ENCODE assay signal across 18 mouse cellular contexts in genomic region chr4:65907660-65908059, GRCm38 (mm10).
DNase-seq lines count a peak whose midpoint lies in the region; ATAC-seq and TF ChIP-seq lines count a peak whose summit lies in the region.
"Had no signal": no experiment of that assay in that cellular context is flagged by ENCODE, and none has a peak within 500 bp of the region (broad histone marks: within the 10 kb centered on the region; RNA-seq: fewer than 3 reads in every experiment).

No protein-coding gene starts in this region.

- 29% methylated on average over 7 of the region's 7 CpGs for WGBS in forebrain, embryonic 12.5 days
- 67% methylated on average over 7 of the region's 7 CpGs for WGBS in forebrain, embryonic 10.5 days
- 58% methylated on average over 7 of the region's 7 CpGs for WGBS in lung, embryonic 14.5 days
- WGBS in lung, adult 2 months = 53% methylated on average over 7 of the region's 7 CpGs
- 74% methylated on average over 7 of the region's 7 CpGs for whole genome bisulfite sequencing in heart, adult 2 months

- no peaks in the 10 kb centered on the region for H3K9me3 ChIP-seq in forebrain, embryonic 12.5 days
- no peaks in the 10 kb centered on the region for H3K9me3 ChIP-seq in forebrain, embryonic 10.5 days
- no peaks in the 10 kb centered on the region for H3K9me3 ChIP-seq in lung, embryonic 14.5 days (ENCODE audit: low read depth, low read length)
- H3K9me3 ChIP-seq: hindbrain, embryonic 12.5 days; liver, embryonic 15.5 days; midbrain, embryonic 10.5 days had no signal

- peaks cover 10% of the 10 kb centered on the region for H3K4me1 ChIP-seq in forebrain, embryonic 12.5 days
- peaks cover 20% of the 10 kb centered on the region for H3K4me1 ChIP-seq in forebrain, embryonic 10.5 days
- H3K4me1 ChIP-seq in lung, embryonic 14.5 days (ENCODE audit: insufficient read depth) = no peaks in the 10 kb centered on the region
- no peaks in the 10 kb centered on the region for H3K4me1 ChIP-seq in lung, adult 2 months (ENCODE audit: control insufficient read depth, insufficient read depth, low read length)
- no peaks in the 10 kb centered on the region for H3K4me1 ChIP-seq in heart, adult 2 months (ENCODE audit: control insufficient read depth, insufficient read depth, low read length)
- H3K4me1 ChIP-seq: liver, embryonic 15.5 days had no signal

- H3K27me3 ChIP-seq in forebrain, embryonic 12.5 days = no peaks in the 10 kb centered on the region
- H3K27me3 ChIP-seq in forebrain, embryonic 10.5 days (ENCODE audit: poor library complexity, severe bottlenecking) = no peaks in the 10 kb centered on the region
- no peaks in the 10 kb centered on the region for H3K27me3 ChIP-seq in lung, embryonic 14.5 days (ENCODE audit: insufficient read depth, low read length)
- H3K27me3 ChIP-seq in heart, adult 2 months (ENCODE audit: control insufficient read depth, insufficient read depth, low read length) = no peaks in the 10 kb centered on the region
- H3K27me3 ChIP-seq: hindbrain, embryonic 12.5 days; liver, embryonic 15.5 days had no signal

- no peak overlapping the region for H3K4me3 ChIP-seq in forebrain, embryonic 12.5 days (replicated peaks)
- no peak overlapping the region for H3K4me3 ChIP-seq in forebrain, embryonic 10.5 days
- H3K4me3 ChIP-seq in lung, embryonic 14.5 days (ENCODE audit: low read depth, low read length) = no peak overlapping the region
- no peak overlapping the region for H3K4me3 ChIP-seq in lung, adult 2 months (replicated peaks; ENCODE audit: extremely low read depth, low read depth, low read length)
- no peak overlapping the region for H3K4me3 ChIP-seq in heart, adult 2 months
- H3K4me3 ChIP-seq: hindbrain, embryonic 12.5 days; liver, embryonic 15.5 days; midbrain, embryonic 10.5 days had no signal

- no peak overlapping the region for H3K9ac ChIP-seq in forebrain, embryonic 12.5 days
- H3K9ac ChIP-seq in lung, embryonic 14.5 days = no peak overlapping the region
- H3K9ac ChIP-seq in heart, adult 2 months (ENCODE audit: low read depth, low read length) = no peak overlapping the region
- H3K9ac ChIP-seq: hindbrain, embryonic 12.5 days; liver, embryonic 15.5 days had no signal

- no peak for TF ChIP-seq CTCF in lung, embryonic 14.5 days (IDR thresholded peaks at IDR 0.05; ENCODE audit: low read depth)
- TF ChIP-seq CTCF in lung, adult 2 months (IDR thresholded peaks at IDR 0.05; ENCODE audit: insufficient read depth, low read length) = no peak
- TF ChIP-seq CTCF in heart, adult 2 months (IDR thresholded peaks at IDR 0.05) = no peak

- no peak for TF ChIP-seq POLR2A in lung, adult 2 months (IDR thresholded peaks at IDR 0.05; ENCODE audit: borderline replicate concordance, extremely low read depth, low read depth, low read length)
- no peak for TF ChIP-seq POLR2A in heart, adult 2 months (IDR thresholded peaks at IDR 0.05; ENCODE audit: insufficient read depth, low read depth, low read length)

- H3K27ac ChIP-seq in forebrain, embryonic 12.5 days = peak overlapping the region; percentile 47; the same call in 1 of the 2 replicates
- H3K27ac ChIP-seq in forebrain, embryonic 10.5 days = no peak overlapping the region
- H3K27ac ChIP-seq in lung, embryonic 14.5 days (ENCODE audit: low read depth) = no peak overlapping the region
- no peak overlapping the region for H3K27ac ChIP-seq in heart, adult 2 months
- H3K27ac ChIP-seq: hindbrain, embryonic 12.5 days; liver, embryonic 15.5 days; midbrain, embryonic 10.5 days had no signal

- no peak for TF ChIP-seq EP300 in heart, adult 2 months (IDR thresholded peaks at IDR 0.05; ENCODE audit: insufficient read depth, low read depth, low read length)

- no peak overlapping the region for H3K4me2 ChIP-seq in forebrain, embryonic 12.5 days
- H3K4me2 ChIP-seq in lung, embryonic 14.5 days = no peak overlapping the region
- H3K4me2 ChIP-seq: hindbrain, embryonic 12.5 days; liver, embryonic 15.5 days had no signal

- DNase-seq in forebrain, embryonic 10.5 days (ENCODE audit: extremely low spot score, low spot score) = no peak
- peak; percentile 23 for DNase-seq in lung, embryonic 14.5 days
- no peak for DNase-seq in lung, adult 2 months
- peak; percentile 80 for DNase-seq in brain, adult 2 months (ENCODE audit: low read depth, low spot score)
- DNase-seq in cerebellum, adult 8-10 months = peak; percentile 58
- DNase-seq in T-cell, adult 2 months (ENCODE audit: low spot score) = no peak
- DNase-seq in heart, adult 2 months = no peak
- DNase-seq: adrenal gland, postnatal 10 days; gastrocnemius, postnatal 25 days; kidney, adult 9 months; kidney, postnatal 4 days; lung, postnatal 36 days; right cerebral cortex, postnatal 25 days; thymus, postnatal 25 days had no signal

- ATAC-seq in forebrain, embryonic 12.5 days (ENCODE audit: low FRiP score) = peak; percentile 39; the same call in 1 of the 2 replicates
- no peak for ATAC-seq in lung, embryonic 14.5 days (ENCODE audit: insufficient read depth)

- H3K36me3 ChIP-seq in forebrain, embryonic 12.5 days (replicated peaks) = no peaks in the 10 kb centered on the region
- no peaks in the 10 kb centered on the region for H3K36me3 ChIP-seq in forebrain, embryonic 10.5 days (replicated peaks)
- H3K36me3 ChIP-seq in lung, embryonic 14.5 days (ENCODE audit: insufficient read depth) = no peaks in the 10 kb centered on the region
- H3K36me3 ChIP-seq in heart, adult 2 months (ENCODE audit: control insufficient read depth, insufficient read depth, low read length) = no peaks in the 10 kb centered on the region
- H3K36me3 ChIP-seq: hindbrain, embryonic 12.5 days; liver, embryonic 15.5 days; midbrain, embryonic 10.5 days had no signal

- intact Hi-C loops in heart, adult 2 months (cut with DNase I) = no loop called here

- no peaks in the 10 kb centered on the region for H3K79me2 ChIP-seq in heart, adult 2 months (replicated peaks; ENCODE audit: control insufficient read depth, insufficient read depth, low read length)

Comparison
In these comparisons a context has a peak if more than half of its experiments do, and no peak if none do; other contexts are left out.
1. DNase-seq: peak in lung, embryonic 14.5 days (single experiment), brain, adult 2 months (single experiment) and cerebellum, adult 8-10 months (single experiment); none in forebrain, embryonic 10.5 days (single experiment), lung, adult 2 months (single experiment), T-cell, adult 2 months (single experiment) and heart, adult 2 months (0 of 2).